Mouse (Mus musculus): ENCODE measurements around the gene Erp27.
A peak's percentile ranks its signal among the peaks of the same experiment; 100 is the strongest.
"Not testable (repeated sequence)": the region's sequence is repeated elsewhere in the genome, so short reads cannot be mapped to it uniquely, and the experiment has no call there.

Erp27 gene

DNA sequence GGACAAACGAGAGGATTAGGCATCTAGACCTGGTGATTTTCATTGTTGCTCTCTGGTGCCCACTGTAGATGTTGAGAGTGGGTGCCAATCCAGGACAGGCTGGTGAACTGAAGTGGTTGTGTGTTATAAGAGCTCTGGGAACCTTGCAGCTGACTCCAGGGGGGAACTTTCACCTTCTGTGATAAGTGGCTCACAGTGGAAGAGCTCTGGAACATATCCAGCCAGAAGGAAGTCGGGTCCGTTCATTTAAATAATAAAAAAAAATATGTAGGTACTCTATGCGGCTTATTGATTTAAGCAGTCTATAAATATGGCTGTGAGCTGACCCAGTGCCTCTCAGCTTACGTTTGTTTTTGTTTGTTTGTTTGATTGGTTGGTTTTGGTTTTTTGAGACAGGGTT, at the start of gene Erp27:
TSS of gene Erp27 (minus strand) at position 101 of the 400 bp plus-strand sequence.
- no peak for DNase-seq (ENCODE audit: low read depth)

- not testable (repeated sequence) for DNase-seq (ENCODE audit: low read depth)
Observed at GRCm38 (mm10) chr6:136968877-136969276, 46.9 kb upstream of the Erp27 start.

DNA sequence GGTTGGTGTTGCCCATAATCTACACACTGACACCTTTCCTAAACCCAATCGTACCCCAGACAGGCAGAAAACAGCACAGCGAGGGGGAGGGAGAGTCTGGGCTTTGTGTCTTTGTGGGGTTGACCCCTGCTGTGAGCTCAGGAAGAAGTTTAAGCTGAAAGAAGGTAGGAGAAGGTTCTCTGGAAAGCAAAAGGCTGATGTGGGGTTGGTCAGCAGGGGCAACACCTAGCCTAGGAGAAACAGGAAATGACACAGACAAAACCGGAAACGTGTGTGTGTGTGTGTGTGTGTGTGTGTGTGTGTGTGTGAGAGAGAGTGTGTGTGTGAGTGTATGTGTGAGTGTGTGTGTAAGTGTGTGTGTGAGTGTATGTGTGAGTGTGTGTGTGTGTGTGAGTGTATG, 45.5 kb upstream of the Erp27 start:
- no peak for DNase-seq (ENCODE audit: low read depth)

- peak; percentile 89 for DNase-seq (ENCODE audit: low read depth)
Observed at GRCm38 (mm10) chr6:136965912-136966311, 43.9 kb upstream of the Erp27 start.

- DNase-seq (ENCODE audit: low read depth): no peak
Observed at GRCm38 (mm10) chr6:136964609-136965510, 42.9 kb upstream of the Erp27 start.

- no peak for DNase-seq (ENCODE audit: low read depth)
Observed at GRCm38 (mm10) chr6:136962957-136963356, 41.0 kb upstream of the Erp27 start.

GRCm38 (mm10) chr6:136959131-136959530, 37.2 kb upstream of the Erp27 start:
- DNase-seq (ENCODE audit: low read depth): no peak

DNA sequence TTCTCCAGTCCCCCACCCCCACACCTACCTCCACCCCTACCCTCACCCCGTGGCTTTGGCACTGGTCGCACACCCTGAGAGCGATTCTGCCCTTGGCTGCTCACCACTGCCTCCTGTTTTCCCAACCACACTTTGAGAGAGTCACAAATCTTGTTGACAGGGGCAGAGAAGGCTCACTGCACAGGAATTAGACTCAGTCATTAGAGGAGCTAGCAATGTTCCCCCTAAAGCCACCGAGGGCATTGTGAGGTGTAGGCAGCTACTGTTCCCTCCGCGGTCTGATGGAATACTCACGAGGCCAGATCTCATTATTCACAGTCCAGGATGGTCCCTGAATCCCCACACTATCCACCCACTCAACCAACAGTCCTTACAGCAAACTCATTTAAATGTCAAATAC, 35.1 kb upstream of the Erp27 start:
- DNase-seq (ENCODE audit: low read depth): no peak

GRCm38 (mm10) chr6:136955240-136955639, 33.3 kb upstream of the Erp27 start:
- DNase-seq (ENCODE audit: low read depth): no peak

DNA sequence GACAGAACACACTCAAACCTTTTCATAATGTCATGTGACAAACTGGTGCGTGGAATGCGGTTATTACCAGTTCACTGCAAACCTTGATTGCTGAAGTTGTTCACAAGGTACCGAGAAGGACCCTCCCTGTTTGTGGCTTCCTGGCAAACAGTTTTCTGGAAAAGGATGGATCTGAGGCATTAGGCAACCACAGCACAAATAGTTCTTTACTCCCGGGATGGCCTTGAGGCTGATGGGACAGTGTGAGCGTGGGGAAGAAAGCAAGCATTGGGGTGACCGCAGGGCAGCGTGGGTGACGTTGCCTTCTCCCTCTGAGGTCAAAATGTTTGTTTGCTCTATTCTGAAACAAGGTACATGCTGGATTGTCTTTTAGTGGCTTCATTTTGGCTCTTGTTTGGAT, 32.7 kb upstream of the Erp27 start:
- no peak for DNase-seq (ENCODE audit: low read depth)

DNA sequence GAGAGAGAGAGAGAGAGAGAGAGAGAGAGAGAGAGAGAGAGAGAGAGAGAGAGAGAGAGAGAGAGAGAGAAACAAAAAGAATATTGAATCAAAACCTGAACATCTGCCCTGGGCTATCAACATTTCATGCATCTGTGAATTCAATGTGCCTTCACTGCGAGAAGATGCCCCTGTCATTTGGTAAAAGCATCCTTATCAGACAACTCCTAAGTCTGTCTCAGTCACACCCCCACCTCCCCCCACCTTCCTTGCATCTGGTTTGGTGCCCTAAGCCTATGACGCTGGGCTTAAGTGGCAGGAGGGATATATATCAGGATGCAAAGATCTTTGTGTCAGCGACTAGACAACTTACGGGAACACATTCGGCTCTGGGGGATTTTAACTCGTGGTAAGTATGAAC, 32.2 kb upstream of the Erp27 start:
- no peak for DNase-seq (ENCODE audit: low read depth)

GRCm38 (mm10) chr6:136952930-136953329, 30.9 kb upstream of the Erp27 start:
- DNase-seq (ENCODE audit: low read depth): no peak

DNA sequence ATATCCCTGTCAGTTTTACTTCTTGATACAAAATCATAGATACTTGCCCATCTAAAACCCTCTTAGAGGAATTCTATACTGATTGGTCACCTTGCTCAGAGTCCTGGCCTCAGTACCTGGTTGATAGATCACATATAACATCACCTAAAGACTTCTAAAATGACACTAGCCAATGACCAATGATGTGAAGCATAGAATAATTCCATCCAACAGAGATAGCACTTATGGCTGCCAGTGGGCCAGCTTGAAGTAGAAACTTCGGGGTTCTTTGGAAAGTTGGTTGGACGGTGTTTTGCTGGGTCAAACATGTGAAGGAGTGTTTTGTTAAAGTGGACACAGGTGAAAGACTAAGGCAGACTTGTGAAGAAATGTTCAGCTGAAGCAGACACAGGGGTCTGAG, 28.2 kb upstream of the Erp27 start:
- no peak for DNase-seq (ENCODE audit: low read depth)

DNA sequence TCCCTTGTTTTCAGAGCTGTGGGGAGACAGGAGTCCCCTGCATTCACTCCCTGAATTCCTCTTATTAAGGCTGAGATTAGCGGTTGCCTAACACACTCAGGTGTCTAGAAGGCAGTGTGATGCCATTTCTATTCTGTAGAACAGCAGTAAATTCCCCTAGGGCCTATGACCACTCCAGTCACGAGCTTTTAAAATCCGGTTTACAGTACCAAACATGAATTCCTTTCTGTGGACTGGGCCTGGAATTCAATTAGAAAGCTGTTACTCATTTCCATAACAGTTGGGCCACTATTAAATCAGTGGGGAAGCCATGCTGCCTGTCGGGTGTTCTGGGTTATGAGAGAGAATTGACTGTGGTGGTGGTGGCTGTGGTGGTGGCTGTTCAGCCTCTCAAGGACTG, 25.7 kb upstream of the Erp27 start:
- DNase-seq (ENCODE audit: low read depth): peak; percentile 33

DNA sequence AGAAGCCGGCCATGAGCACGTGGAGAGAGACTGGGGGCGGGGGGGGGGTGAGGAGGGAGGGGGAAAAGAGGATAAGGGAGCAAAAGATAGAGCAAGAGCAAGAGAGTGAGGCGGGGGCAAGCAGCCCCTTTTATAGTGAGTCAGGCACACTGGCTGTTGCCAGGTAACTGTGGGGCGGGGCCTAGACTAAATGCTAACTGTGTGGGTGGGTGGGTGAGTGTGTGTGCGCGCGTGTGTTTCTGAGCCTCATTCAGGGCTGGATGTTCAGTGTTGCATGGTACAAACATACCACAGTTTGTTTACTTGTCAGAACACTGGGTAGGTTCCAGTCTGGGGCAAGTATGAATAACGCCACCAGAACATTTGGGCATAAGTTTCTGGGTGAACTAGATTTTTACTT, 25.0 kb upstream of the Erp27 start:
- no peak for DNase-seq (ENCODE audit: low read depth)

DNA sequence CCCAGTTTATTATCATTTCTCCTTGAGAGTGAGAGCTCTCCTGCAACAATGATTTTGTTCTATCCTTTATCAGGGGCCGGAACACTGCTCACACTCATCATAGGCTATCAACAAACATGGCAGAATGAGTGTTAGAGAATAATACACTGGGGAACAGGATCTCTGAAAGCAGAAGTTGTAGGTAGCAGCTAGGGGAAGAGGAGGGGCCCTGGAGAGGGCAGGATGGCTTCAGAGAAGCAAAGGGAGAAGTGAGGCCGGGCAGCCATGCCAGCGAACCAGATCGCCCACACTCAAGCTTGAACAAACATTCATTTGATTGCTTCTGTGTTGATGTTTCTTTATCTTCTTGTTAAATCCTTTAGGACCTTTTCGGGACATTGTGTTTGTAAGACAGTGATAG, 24.3 kb upstream of the Erp27 start:
- DNase-seq (ENCODE audit: low read depth): no peak

DNA sequence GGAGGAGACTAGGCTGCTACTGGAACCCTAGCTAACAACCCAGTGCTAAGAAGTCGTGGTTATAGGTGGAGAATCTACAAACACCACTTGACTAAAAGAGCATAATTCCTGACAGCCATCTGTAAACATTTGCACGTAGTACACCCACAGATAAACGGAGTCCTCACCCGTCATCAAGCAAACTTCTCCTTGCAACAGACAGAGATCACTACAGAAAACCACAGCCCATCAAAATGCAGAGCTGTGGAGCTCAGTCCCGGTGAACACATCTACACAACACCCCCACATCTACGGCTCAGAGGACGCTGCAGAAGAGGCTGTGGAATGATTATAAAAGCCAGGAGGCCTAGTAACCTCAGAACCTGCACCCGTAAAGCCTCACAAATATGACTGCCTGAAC, 22.5 kb upstream of the Erp27 start:
- DNase-seq (ENCODE audit: low read depth): no peak

GRCm38 (mm10) chr6:136943392-136943791, 21.4 kb upstream of the Erp27 start:
- no peak for DNase-seq (ENCODE audit: low read depth)

GRCm38 (mm10) chr6:136942280-136942679, 20.3 kb upstream of the Erp27 start:
- no peak for DNase-seq (ENCODE audit: low read depth)

- no peak for DNase-seq (ENCODE audit: low read depth)
Observed at GRCm38 (mm10) chr6:136941051-136942021, 19.4 kb upstream of the Erp27 start, which contains the start of gene Arhgdib. Arhgdib (minus strand) TSS chr6:136941899.

GRCm38 (mm10) chr6:136940188-136940960, 18.4 kb upstream of the Erp27 start:
- DNase-seq (ENCODE audit: low read depth): no peak
